Mouse (Mus musculus) midbrain, embryonic 14.5 days (tissue): ENCODE results near the gene Omp. TPM values are rescaled to one million over a fixed set of nuclear protein-coding genes. Genes with fewer than 3 reads are reported as not detected.

Experiments
- ATAC-seq: fragments of 200-750 bp; cut with Nextera tagmentation; 2 replicates; pipeline ENCODE4 v1.8.0; 2017; ENCODE audit warnings: moderate number of reproducible peaks, moderate library complexity; ENCODE audit not compliant: low FRiP score, low TSS enrichment
- DNase-seq: peaks from one replicate; pipeline ENCODE4 v3.0.0-alpha.2; 2015
- H3K27ac ChIP-seq: fragments of 300-500 bp; sonication (generic); replicated peaks from 2 replicates; pipeline ENCODE4 v1.5.1; 2014; ENCODE audit warnings: mild to moderate bottlenecking, low read depth, low read length, moderate library complexity
- H3K27me3 ChIP-seq: fragments of 300-500 bp; sonication (generic); 2 replicates; pipeline ENCODE4 v1.6.1; 2014; ENCODE audit warnings: low read length, control low read depth, mixed read lengths; ENCODE audit not compliant: control insufficient read depth, insufficient read depth
- H3K36me3 ChIP-seq: fragments of 300-500 bp; sonication (generic); 2 replicates; pipeline ENCODE4 v1.6.1; 2014; ENCODE audit warnings: low read length, control low read depth; ENCODE audit not compliant: control insufficient read depth, insufficient read depth
- H3K4me1 ChIP-seq: fragments of 300-500 bp; sonication (generic); 2 replicates; pipeline ENCODE4 v1.6.1; 2014; ENCODE audit warnings: mild to moderate bottlenecking, antibody characterized with exemption, low read length, control low read depth; ENCODE audit not compliant: control insufficient read depth, insufficient read depth
- H3K4me2 ChIP-seq: fragments of 300-500 bp; sonication (generic); 2 replicates; pipeline ENCODE4 v1.6.1; 2014; ENCODE audit warnings: mild to moderate bottlenecking, low read length, moderate library complexity
- H3K4me3 ChIP-seq: fragments of 300-500 bp; sonication (generic); replicated peaks from 2 replicates; pipeline ENCODE4 v1.5.1; 2014; ENCODE audit warnings: low read depth, low read length
- H3K9ac ChIP-seq: fragments of 300-500 bp; sonication (generic); replicated peaks from 2 replicates; pipeline ENCODE4 v1.6.1; 2014; ENCODE audit warnings: mild to moderate bottlenecking, low read length, moderate library complexity
- H3K9me3 ChIP-seq: fragments of 300-500 bp; sonication (generic); 2 replicates; pipeline ENCODE4 v1.6.1; 2016; ENCODE audit warnings: low read length, control low read depth, mixed read lengths; ENCODE audit not compliant: control insufficient read depth
- WGBS: fragments of 180-500 bp; shearing (Covaris S2); extraction: QIAGEN DNeasy Blood & Tissue Kit; methylation state at CpG from one replicate; pipeline ENCODE4 v1.1.7; 2014; 5-methylcytosine and 5-hydroxymethylcytosine counted together
- polyA plus RNA-seq: library from polyadenylated mRNA; unstranded; fragments of >200 nt; fragmentation: Nextera tagmentation; extraction: Ambion mirVana; gene quantifications from 2 replicates; pipeline ENCODE4 v1.2.1, GENCODE M21; 2014

Gene Omp
- 0.29 and 0.43 TPM in 2 replicates for polyA plus RNA-seq

DNA sequence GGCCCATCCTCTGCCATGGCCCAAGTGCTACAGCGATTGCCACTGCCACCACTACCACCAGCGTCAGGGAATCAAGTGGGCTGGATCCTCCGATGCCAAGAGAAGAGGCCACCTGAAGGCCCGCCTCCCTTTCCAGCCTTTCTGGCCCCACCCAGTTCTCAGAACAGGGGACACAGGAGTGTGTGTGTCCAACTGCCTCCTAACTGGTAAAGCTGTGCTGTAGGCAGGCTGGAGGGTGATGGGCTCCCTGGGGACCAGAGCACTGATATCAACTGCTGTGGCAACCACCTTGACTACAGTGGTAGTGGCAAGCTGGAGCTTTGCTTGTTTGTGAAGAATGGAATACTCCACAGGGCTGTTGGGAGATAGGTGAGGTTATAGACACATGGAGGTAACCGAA, at the start of gene Omp:
Omp (minus strand) TSS at position 101 of the 400 bp plus-strand sequence.
- Histone ChIP-seq H3K36me3 (no peaks in the 10 kb centered on the region), H3K4me2 (no peak within 1 kb of the TSS), H3K4me3 (no peak within 1 kb of the TSS), H3K9me3 (no peaks in the 10 kb centered on the region), H3K27ac (no peak within 1 kb of the TSS), H3K27me3 (no peaks in the 10 kb centered on the region), H3K9ac (no peak within 1 kb of the TSS), H3K4me1 (peaks cover 10% of the 10 kb centered on the region; the same call in 1 of the 2 replicates)
- DNase-seq (no peak), ATAC-seq (no peak)
- WGBS: 93% methylated on average over 5 of the region's 5 CpGs

DNA sequence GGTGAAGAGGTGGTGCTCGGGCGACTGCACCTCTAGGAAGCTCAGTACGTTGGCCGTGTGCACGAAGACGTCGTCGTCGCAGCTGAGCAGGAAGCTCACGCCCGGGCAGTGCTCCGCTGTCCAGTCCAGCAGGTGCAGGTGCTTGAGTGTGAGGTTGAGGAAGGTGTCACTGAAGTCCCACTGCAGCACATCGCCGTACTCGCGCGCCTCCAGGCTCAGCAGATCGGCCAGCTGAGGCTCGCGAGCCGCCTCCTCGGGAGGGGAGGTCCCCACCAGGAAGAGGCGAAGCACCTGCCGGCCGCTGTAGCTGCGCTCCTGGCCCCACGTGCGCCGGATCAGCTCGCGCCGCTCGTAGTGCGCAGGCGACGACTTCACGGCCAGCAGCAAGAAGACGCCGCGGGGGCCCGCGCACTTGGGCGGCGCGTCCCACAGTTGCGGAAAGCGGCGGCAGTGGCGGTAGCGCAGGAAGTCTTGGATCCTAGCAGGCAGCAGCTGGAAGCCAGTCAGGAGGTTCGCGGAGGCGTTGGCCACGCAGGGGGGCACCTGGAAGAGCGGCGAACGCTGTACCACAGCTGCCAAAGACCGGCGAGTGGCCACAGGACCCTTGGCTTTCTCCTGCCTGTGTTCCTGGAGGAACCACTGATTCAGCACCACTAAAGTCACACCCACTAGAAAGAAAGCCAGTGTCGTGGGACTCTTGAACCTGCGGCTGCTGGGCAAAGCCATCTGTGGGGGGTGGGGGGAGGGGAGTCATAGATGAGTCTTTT, 48.9 kb upstream of the Omp start:
- Histone ChIP-seq H3K4me3 (peak overlapping the region; percentile 44), H3K9me3 (no peaks in the 10 kb centered on the region), H3K36me3 (no peaks in the 10 kb centered on the region), H3K27ac (no peak overlapping the region), H3K4me1 (peaks cover 13% of the 10 kb centered on the region), H3K27me3 (peaks cover 59% of the 10 kb centered on the region), H3K4me2 (peak overlapping the region; percentile 96), H3K9ac (peak overlapping the region; percentile 50)
- WGBS: 1% methylated on average over 61 of the region's 61 CpGs
- ATAC-seq (peak; percentile 38; the same call in 1 of the 2 replicates), DNase-seq (peak; percentile 75)

DNA sequence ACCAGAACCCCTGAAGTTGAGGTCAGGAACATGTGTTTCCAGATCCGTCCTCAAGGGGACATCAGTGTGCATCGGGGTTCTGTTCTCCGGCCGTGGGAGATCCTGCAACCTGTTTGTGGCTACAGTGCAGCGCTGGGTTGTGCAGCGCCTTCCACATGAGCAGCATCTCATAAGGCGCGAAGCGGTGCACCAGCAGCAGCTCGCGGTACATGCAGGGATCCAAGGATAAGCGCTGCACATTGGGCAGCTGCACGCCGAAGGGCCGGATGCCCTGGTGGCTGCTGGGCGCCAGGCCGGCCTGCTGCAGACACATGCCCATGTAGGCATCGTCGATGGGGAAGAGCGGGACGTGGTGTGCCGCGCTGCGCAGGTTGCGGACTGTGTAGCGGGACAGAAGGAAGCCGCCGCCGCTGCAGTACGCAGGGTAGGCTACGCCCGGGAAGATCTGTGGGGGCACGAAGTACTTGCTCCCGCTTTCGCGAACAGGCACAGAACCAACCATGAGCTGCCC, 48.3 kb upstream of the Omp start:
- DNase-seq (peak; percentile 71), ATAC-seq (peak; percentile 62)
- Histone ChIP-seq H3K36me3 (no peaks in the 10 kb centered on the region), H3K27me3 (peaks cover 64% of the 10 kb centered on the region), H3K4me3 (peak overlapping the region; percentile 44), H3K4me2 (peak overlapping the region; percentile 96), H3K27ac (no peak overlapping the region), H3K9ac (peak overlapping the region; percentile 50), H3K9me3 (no peaks in the 10 kb centered on the region), H3K4me1 (peaks cover 13% of the 10 kb centered on the region)
- 2% methylated on average over 36 of the region's 36 CpGs for WGBS

DNA sequence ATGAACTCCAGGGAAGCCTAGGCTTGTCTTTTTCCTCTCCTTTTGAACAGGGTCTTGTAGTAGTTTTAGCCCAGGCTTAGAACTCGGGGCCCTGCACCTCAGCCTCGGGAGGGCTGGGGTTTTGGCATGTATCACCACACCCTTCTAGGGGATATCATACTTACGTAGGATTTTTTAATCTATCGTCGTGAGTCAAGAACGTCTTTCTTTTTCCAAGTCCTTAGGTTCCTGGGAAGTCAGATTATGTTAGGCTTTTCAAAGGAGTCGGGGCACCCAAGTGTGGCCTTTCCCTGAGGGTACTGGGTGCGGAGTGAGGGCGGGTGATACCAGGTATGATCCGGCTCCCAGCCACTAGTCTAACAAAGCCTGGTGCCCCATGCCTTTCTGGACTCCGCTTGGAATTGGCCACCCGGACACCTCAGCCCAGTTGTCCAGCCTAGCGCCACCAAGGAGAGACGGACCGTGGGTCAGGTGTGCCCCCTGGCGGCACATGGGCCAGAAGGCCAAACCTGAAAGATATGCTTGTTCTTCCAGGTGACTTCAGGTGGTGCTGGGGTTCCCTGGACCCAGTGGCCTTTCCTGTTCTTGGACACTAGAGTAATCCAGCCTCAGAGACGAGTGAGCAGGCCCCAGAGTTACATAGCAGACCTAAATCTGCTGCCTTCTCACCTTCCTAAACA, 46.4 kb upstream of the Omp start:
- ATAC-seq (no peak), DNase-seq (peak; percentile 25)
- 68% methylated on average over 17 of the region's 17 CpGs for WGBS
- Histone ChIP-seq H3K9me3 (no peaks in the 10 kb centered on the region), H3K27ac (no peak overlapping the region), H3K27me3 (peaks cover 64% of the 10 kb centered on the region), H3K9ac (no peak overlapping the region), H3K36me3 (no peaks in the 10 kb centered on the region), H3K4me1 (peaks cover 17% of the 10 kb centered on the region), H3K4me2 (no peak overlapping the region), H3K4me3 (no peak overlapping the region)

DNA sequence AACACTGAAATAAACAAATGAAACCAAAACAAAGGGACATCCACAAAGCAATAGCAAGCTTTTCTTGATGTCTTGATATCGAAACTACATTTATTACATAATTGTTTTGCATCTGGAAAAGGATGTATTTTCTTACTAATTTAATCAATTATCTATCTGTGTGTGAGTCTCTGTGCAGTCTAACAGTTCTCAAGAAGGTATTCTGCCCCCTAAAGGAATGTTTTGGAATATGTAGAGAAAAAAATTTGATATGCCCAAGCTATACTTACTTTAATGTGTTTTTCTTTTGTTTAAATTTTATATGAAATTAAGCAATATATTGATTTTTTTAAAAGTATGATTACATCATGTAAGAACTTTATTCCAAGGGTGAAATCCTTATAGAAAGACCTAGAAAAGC, 45.3 kb upstream of the Omp start:
- H3K9ac ChIP-seq: no peak overlapping the region
- H3K27me3 ChIP-seq: peaks cover 53% of the 10 kb centered on the region
- H3K4me1 ChIP-seq: peaks cover 24% of the 10 kb centered on the region
- no peaks in the 10 kb centered on the region for H3K36me3 ChIP-seq
- no peak overlapping the region for H3K4me3 ChIP-seq
- H3K9me3 ChIP-seq: no peaks in the 10 kb centered on the region
- WGBS: 91% methylated on average over 1 of the region's 1 CpGs
- ATAC-seq (no peak), DNase-seq (peak; percentile 33)
- H3K27ac ChIP-seq: no peak overlapping the region
- H3K4me2 ChIP-seq: no peak overlapping the region

DNA sequence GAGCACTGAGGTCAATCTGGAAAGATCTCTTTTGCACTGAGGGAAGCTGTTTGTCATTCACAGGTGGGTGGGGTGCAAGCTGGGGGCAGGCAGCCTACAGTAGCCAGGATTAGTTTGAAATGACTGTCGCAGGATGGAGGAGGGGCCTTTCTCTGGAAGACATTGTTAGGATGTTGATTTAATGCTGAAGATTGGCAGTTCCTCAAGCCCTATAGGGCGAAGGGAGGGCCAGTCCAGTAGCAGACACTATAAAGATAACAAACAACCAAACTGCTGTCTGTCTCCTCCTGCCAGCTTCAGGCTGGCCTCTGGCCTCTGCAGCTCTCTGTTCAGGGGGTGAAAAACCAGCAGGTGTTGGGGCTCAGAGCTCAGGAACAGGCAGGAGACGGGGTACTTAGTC, 44.4 kb upstream of the Omp start:
- DNase-seq: no peak
- no peak overlapping the region for H3K27ac ChIP-seq
- no peak overlapping the region for H3K9ac ChIP-seq
- H3K4me2 ChIP-seq: no peak overlapping the region
- H3K27me3 ChIP-seq: peaks cover 45% of the 10 kb centered on the region
- no peak overlapping the region for H3K4me3 ChIP-seq
- H3K9me3 ChIP-seq: no peaks in the 10 kb centered on the region
- WGBS: 56% methylated on average over 3 of the region's 3 CpGs
- no peak for ATAC-seq
- peaks cover 24% of the 10 kb centered on the region for H3K4me1 ChIP-seq
- no peaks in the 10 kb centered on the region for H3K36me3 ChIP-seq

DNA sequence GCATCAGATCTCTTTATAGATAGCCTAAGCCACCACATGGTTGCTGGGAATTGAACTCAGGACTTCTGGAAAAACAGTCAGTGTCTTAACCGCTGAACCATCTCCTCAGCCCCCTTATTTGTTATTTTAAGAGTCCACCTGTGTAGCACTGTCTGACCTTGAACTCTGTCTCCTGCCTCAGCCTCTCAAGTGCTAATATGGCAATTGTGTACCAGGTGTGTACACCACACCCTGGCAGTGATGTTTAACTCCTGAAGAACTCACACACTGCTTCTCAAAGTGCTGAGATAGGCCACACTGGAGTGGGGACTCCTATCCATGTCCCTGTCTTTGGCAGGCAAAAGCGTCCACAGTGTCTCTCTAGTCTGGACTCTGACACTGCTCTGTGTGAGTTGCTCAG, 43.4 kb upstream of the Omp start:
- no peak for DNase-seq
- H3K27me3 ChIP-seq: peaks cover 34% of the 10 kb centered on the region
- no peaks in the 10 kb centered on the region for H3K9me3 ChIP-seq
- peaks cover 17% of the 10 kb centered on the region for H3K4me1 ChIP-seq
- no peak overlapping the region for H3K9ac ChIP-seq
- no peak overlapping the region for H3K27ac ChIP-seq
- H3K4me2 ChIP-seq: no peak overlapping the region
- WGBS: 91% methylated on average over 2 of the region's 2 CpGs
- no peak for ATAC-seq
- H3K36me3 ChIP-seq: no peaks in the 10 kb centered on the region
- H3K4me3 ChIP-seq: no peak overlapping the region

DNA sequence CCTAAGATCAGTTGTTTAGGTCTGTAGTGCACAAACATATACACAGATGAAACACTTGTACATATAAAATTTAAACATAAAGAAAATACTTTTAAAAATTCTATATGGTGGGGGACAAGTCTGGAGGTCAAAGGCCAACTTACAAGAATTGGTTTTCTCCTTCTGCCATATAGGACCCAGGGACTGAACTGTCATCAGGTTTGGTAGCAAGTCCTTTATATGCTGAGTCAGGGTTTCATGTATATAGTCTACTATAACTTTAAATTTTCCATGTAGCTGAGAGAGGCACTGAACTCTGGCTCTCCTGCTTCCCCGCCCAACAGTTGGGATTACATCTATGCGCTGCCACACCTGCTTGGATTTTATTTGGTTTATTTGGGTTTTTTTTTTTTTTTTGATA, 42.9 kb upstream of the Omp start:
- 95% methylated on average over 2 of the region's 2 CpGs for WGBS
- Histone ChIP-seq H3K27me3 (peaks cover 30% of the 10 kb centered on the region), H3K9ac (no peak overlapping the region), H3K9me3 (no peaks in the 10 kb centered on the region), H3K27ac (no peak overlapping the region), H3K36me3 (no peaks in the 10 kb centered on the region), H3K4me3 (no peak overlapping the region), H3K4me2 (no peak overlapping the region), H3K4me1 (peaks cover 13% of the 10 kb centered on the region; the same call in 1 of the 2 replicates)
- DNase-seq: no peak
- no peak for ATAC-seq
